Mouse (Mus musculus): Measurements from ENCODE around the gene Ago4. TPM values are rescaled to one million over a fixed set of nuclear protein-coding genes. Genes with fewer than 3 reads are reported as not detected.

Gene Ago4
- polyA plus RNA-seq, 1 experiment from 2014 or later: 10.9 TPM

- Histone ChIP-seq H3K9me3 (no peaks in the 10 kb centered on the region), H3K27ac (no peak overlapping the region), H3K27me3 (replicated peaks) (no peaks in the 10 kb centered on the region), H3K36me3 (replicated peaks) (peaks cover 8% of the 10 kb centered on the region; the same call in 1 of the 2 replicates), H3K4me3 (no peak overlapping the region), H3K9ac (no peak overlapping the region), H3K4me2 (no peak overlapping the region), H3K4me1 (no peaks in the 10 kb centered on the region)
- ATAC-seq (replicated peaks): no peak
- 74% methylated on average over 1 of the region's 1 CpGs for WGBS
These were observed 47.1 kb downstream of the Ago4 start for GRCm38 (mm10) chr4:126486217-126486616.

- Histone ChIP-seq H3K9ac (no peak overlapping the region), H3K4me2 (no peak overlapping the region), H3K9me3 (no peaks in the 10 kb centered on the region), H3K36me3 (replicated peaks) (no peaks in the 10 kb centered on the region), H3K27me3 (replicated peaks) (no peaks in the 10 kb centered on the region), H3K27ac (no peak overlapping the region), H3K4me1 (no peaks in the 10 kb centered on the region), H3K4me3 (no peak overlapping the region)
- WGBS: 92% methylated on average over 2 of the region's 2 CpGs
- ATAC-seq (replicated peaks): no peak
These were observed 48.2 kb downstream of the Ago4 start for GRCm38 (mm10) chr4:126485065-126485464.

- WGBS: 90% methylated on average over 3 of the region's 3 CpGs
- no peak overlapping the region for H3K9ac ChIP-seq
- no peaks in the 10 kb centered on the region for H3K9me3 ChIP-seq
- H3K36me3 ChIP-seq (replicated peaks): no peaks in the 10 kb centered on the region
- ATAC-seq (replicated peaks): no peak
- H3K4me1 ChIP-seq: no peaks in the 10 kb centered on the region
- no peak overlapping the region for H3K4me2 ChIP-seq
- H3K27ac ChIP-seq: no peak overlapping the region
- H3K27me3 ChIP-seq (replicated peaks): no peaks in the 10 kb centered on the region
- no peak overlapping the region for H3K4me3 ChIP-seq
These were observed 49.4 kb downstream of the Ago4 start for GRCm38 (mm10) chr4:126483874-126484273.

- H3K27me3 ChIP-seq (replicated peaks): no peaks in the 10 kb centered on the region
- H3K4me2 ChIP-seq: no peak overlapping the region
- H3K36me3 ChIP-seq (replicated peaks): no peaks in the 10 kb centered on the region
- H3K4me1 ChIP-seq: no peaks in the 10 kb centered on the region
- H3K4me3 ChIP-seq: no peak overlapping the region
- H3K9ac ChIP-seq: no peak overlapping the region
- no peak for ATAC-seq (replicated peaks)
- H3K27ac ChIP-seq: no peak overlapping the region
- 84% methylated on average over 12 of the region's 12 CpGs for WGBS
- no peaks in the 10 kb centered on the region for H3K9me3 ChIP-seq
These were observed 50.3 kb downstream of the Ago4 start for GRCm38 (mm10) chr4:126482951-126483350.

GRCm38 (mm10) chr4:126481461-126481860 is 51.8 kb downstream of the Ago4 start:
- H3K4me1 ChIP-seq: no peaks in the 10 kb centered on the region
- H3K9me3 ChIP-seq: no peaks in the 10 kb centered on the region
- H3K9ac ChIP-seq: no peak overlapping the region
- no peak overlapping the region for H3K27ac ChIP-seq
- H3K4me2 ChIP-seq: no peak overlapping the region
- no peaks in the 10 kb centered on the region for H3K27me3 ChIP-seq (replicated peaks)
- WGBS: 93% methylated on average over 5 of the region's 5 CpGs
- no peak for ATAC-seq (replicated peaks)
- H3K36me3 ChIP-seq (replicated peaks): no peaks in the 10 kb centered on the region
- no peak overlapping the region for H3K4me3 ChIP-seq

GRCm38 (mm10) chr4:126480288-126480687 is 53.0 kb downstream of the Ago4 start:
- 80% methylated on average over 3 of the region's 3 CpGs for WGBS
- H3K4me2 ChIP-seq: no peak overlapping the region
- no peak for ATAC-seq (replicated peaks)
- no peak overlapping the region for H3K27ac ChIP-seq
- H3K9ac ChIP-seq: no peak overlapping the region
- H3K4me3 ChIP-seq: no peak overlapping the region
- H3K4me1 ChIP-seq: no peaks in the 10 kb centered on the region
- no peaks in the 10 kb centered on the region for H3K27me3 ChIP-seq (replicated peaks)
- no peaks in the 10 kb centered on the region for H3K9me3 ChIP-seq
- H3K36me3 ChIP-seq (replicated peaks): no peaks in the 10 kb centered on the region

GRCm38 (mm10) chr4:126473031-126473430 is 60.2 kb downstream of the Ago4 start:
- no peaks in the 10 kb centered on the region for H3K27me3 ChIP-seq (replicated peaks)
- no peaks in the 10 kb centered on the region for H3K36me3 ChIP-seq (replicated peaks)
- WGBS: 63% methylated on average over 5 of the region's 5 CpGs

GRCm38 (mm10) chr4:126469334-126469733 is 63.9 kb downstream of the Ago4 start:
- H3K4me1 ChIP-seq: peaks cover 39% of the 10 kb centered on the region
- no peak for ATAC-seq (replicated peaks)
- peak overlapping the region; percentile 93 for H3K27ac ChIP-seq
- H3K27me3 ChIP-seq (replicated peaks): no peaks in the 10 kb centered on the region
- no peaks in the 10 kb centered on the region for H3K9me3 ChIP-seq
- H3K4me2 ChIP-seq: peak overlapping the region; percentile 61; the same call in 1 of the 2 replicates
- WGBS: 62% methylated on average over 1 of the region's 1 CpGs
- no peaks in the 10 kb centered on the region for H3K36me3 ChIP-seq (replicated peaks)
- peak overlapping the region; percentile 73; the same call in 1 of the 2 replicates for H3K9ac ChIP-seq
- H3K4me3 ChIP-seq: no peak overlapping the region; the same call in 1 of the 2 replicates

More at GRCm38 (mm10) chr4:126473031-126473430, 60.2 kb downstream of the Ago4 start:
- H3K27ac ChIP-seq: no peak overlapping the region
- no peak for ATAC-seq (replicated peaks)
- peaks cover 6% of the 10 kb centered on the region; the same call in 1 of the 2 replicates for H3K4me1 ChIP-seq
- no peak overlapping the region for H3K9ac ChIP-seq
- H3K4me2 ChIP-seq: no peak overlapping the region
- H3K4me3 ChIP-seq: no peak overlapping the region
- no peaks in the 10 kb centered on the region for H3K9me3 ChIP-seq

- no peaks in the 10 kb centered on the region for H3K27me3 ChIP-seq (replicated peaks)
- peak overlapping the region; percentile 73 for H3K9ac ChIP-seq
- ATAC-seq (replicated peaks): no peak
- H3K4me3 ChIP-seq: peak overlapping the region; percentile 60
- no peaks in the 10 kb centered on the region for H3K36me3 ChIP-seq (replicated peaks)
- peak overlapping the region; percentile 93 for H3K27ac ChIP-seq
- H3K4me1 ChIP-seq: peaks cover 43% of the 10 kb centered on the region
- H3K9me3 ChIP-seq: no peaks in the 10 kb centered on the region
- H3K4me2 ChIP-seq: peak overlapping the region; percentile 61
- 6% methylated on average over 8 of the region's 8 CpGs for WGBS
These were observed 64.3 kb downstream of the Ago4 start for GRCm38 (mm10) chr4:126468925-126469324.

- Histone ChIP-seq H3K27me3 (replicated peaks) (no peaks in the 10 kb centered on the region), H3K4me1 (peaks cover 49% of the 10 kb centered on the region), H3K36me3 (replicated peaks) (no peaks in the 10 kb centered on the region), H3K4me3 (peak within 1 kb of the TSS; percentile 60), H3K9ac (peak within 1 kb of the TSS; percentile 73), H3K9me3 (no peaks in the 10 kb centered on the region), H3K4me2 (peak within 1 kb of the TSS; percentile 61), H3K27ac (peak within 1 kb of the TSS; percentile 93)
- peak; percentile 87 for ATAC-seq (replicated peaks)
- under 1% methylated on average over 52 of the region's 55 CpGs for WGBS
These were observed 64.9 kb downstream of the Ago4 start, which contains the start of gene Ago1 for GRCm38 (mm10) chr4:126468285-126468901. Gene Ago1, minus strand, starts transcription at chr4:126468583.

- Histone ChIP-seq H3K4me3 (peak overlapping the region; percentile 60), H3K9me3 (no peaks in the 10 kb centered on the region), H3K4me2 (peak overlapping the region; percentile 61), H3K36me3 (replicated peaks) (no peaks in the 10 kb centered on the region), H3K9ac (peak overlapping the region; percentile 73), H3K27me3 (replicated peaks) (no peaks in the 10 kb centered on the region), H3K4me1 (peaks cover 51% of the 10 kb centered on the region), H3K27ac (peak overlapping the region; percentile 93)
- WGBS: under 1% methylated on average over 25 of the region's 25 CpGs
- peak; percentile 54 for ATAC-seq (replicated peaks)
These were observed 65.5 kb downstream of the Ago4 start for GRCm38 (mm10) chr4:126467721-126468284.

GRCm38 (mm10) chr4:126466251-126466750 is 67.0 kb downstream of the Ago4 start:
- 7% methylated on average over 8 of the region's 8 CpGs for WGBS
- no peak for ATAC-seq (replicated peaks)
- H3K4me2 ChIP-seq: peak overlapping the region; percentile 61
- peak overlapping the region; percentile 60 for H3K4me3 ChIP-seq
- peaks cover 58% of the 10 kb centered on the region for H3K4me1 ChIP-seq
- no peaks in the 10 kb centered on the region for H3K27me3 ChIP-seq (replicated peaks)
- peak overlapping the region; percentile 93 for H3K27ac ChIP-seq
- no peaks in the 10 kb centered on the region for H3K36me3 ChIP-seq (replicated peaks)
- no peaks in the 10 kb centered on the region for H3K9me3 ChIP-seq
- peak overlapping the region; percentile 26 for H3K9ac ChIP-seq
